Mouse (Mus musculus) cerebellum, adult 2 months (tissue): ENCODE measurements around the gene Cxcr1.

Experiments used
- CTCF ChIP-seq: fragments of 200-500 bp; IDR thresholded peaks from 2 replicates; pipeline ENCODE4 v1.5.1; 2011; ENCODE audit warnings: low read depth, mild to moderate bottlenecking, control low read depth, low read length, moderate library complexity, borderline replicate concordance; ENCODE audit not compliant: insufficient read depth
- POLR2A ChIP-seq: fragments of 200-500 bp; IDR thresholded peaks from 2 replicates; pipeline ENCODE4 v1.6.1; 2011; ENCODE audit warnings: low read length, control low read depth, borderline replicate concordance; ENCODE audit not compliant: insufficient read depth

GRCm38 (mm10) chr1:74206642-74207041 lies 12.2 kb upstream of the Cxcr1 start:
- TF ChIP-seq POLR2A: no peak
- TF ChIP-seq CTCF: no peak
